Mouse (Mus musculus) urinary bladder, adult 2 months (tissue): ENCODE data around the gene Slc4a2. TPM values are rescaled to one million over a fixed set of nuclear protein-coding genes. Genes with fewer than 3 reads are reported as not detected.
"Not testable (repeated sequence)": the region's sequence is repeated elsewhere in the genome, so short reads cannot be mapped to it uniquely, and the experiment has no call there.

ENCODE experiments used
- DNase-seq: peaks from one replicate; pipeline ENCODE4 v3.0.0; 2022; ENCODE audit warnings: low spot score
- polyA plus RNA-seq: library from polyadenylated mRNA; depleted of rRNA; stranded (reverse); fragments of >200 nt; gene quantifications from 2 replicates; pipeline ENCODE4 v1.2.3, GENCODE M21; 2012

Gene Slc4a2
- polyA plus RNA-seq, 1 experiment, result 61.6 TPM

DNA sequence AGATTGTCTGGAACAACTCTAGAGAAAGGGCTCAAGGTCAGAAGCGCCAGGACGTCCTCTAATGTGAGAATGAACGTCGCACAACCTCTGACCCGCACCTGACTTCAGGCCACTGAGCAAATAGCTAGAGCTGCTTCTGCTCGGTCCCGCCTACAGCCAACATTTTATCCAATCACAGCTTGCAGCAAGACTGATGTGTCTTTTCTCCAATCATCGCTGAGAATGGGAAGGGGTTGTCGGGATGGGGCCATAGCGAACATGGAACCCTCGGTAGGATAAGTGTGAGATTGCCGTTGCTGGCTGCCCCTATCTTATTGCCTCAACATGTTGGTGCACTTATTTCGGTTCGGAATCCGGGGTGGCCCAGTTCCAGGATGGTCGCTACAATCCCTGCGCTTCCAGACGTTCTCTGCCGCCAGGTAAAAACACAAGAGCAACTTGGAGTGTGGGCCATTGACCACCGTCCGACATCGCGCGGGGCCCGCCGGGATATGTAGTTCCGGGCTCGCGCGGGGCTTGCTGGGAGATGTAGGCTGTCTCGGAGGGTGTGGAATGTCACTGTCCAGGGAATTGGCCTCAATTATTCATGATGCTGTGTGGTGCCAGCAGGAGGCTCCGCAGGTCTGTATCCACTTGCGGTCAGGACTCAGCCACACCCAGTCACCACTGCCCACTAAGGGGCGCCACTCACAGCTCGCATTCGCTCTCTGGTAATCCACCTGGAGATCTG, 29.3 kb upstream of the Slc4a2 start:
- DNase-seq, result peak; percentile 82

DNA sequence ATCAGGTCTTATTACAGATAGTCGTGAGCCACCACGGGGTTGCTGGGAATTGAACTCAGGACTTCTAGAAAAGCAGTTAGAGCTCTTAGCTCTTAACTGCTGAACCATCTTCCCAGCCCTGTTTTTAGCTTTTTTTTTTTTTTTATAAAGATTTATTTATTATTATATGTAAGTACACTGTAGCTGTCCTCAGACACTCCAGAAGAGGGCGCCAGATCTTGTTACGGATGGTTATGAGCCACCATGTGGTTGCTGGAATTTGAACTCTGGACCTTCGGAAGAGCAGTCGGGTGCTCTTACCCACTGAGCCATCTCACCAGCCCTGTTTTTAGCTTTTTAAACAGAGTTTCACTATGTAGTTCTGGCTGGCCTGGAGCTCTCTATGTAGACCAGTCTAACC, 27.4 kb upstream of the Slc4a2 start:
- DNase-seq, result not testable (repeated sequence)

- no peak for DNase-seq
Observed at GRCm38 (mm10) chr5:24399686-24400085, 24.0 kb upstream of the Slc4a2 start.

- DNase-seq, result no peak
Observed at GRCm38 (mm10) chr5:24400362-24400761, 23.3 kb upstream of the Slc4a2 start.

GRCm38 (mm10) chr5:24400911-24401605, 22.6 kb upstream of the Slc4a2 start:
- DNase-seq, result no peak

GRCm38 (mm10) chr5:24401969-24402368, 21.7 kb upstream of the Slc4a2 start:
- no peak for DNase-seq

GRCm38 (mm10) chr5:24404594-24405360, 18.9 kb upstream of the Slc4a2 start:
- no peak for DNase-seq

- DNase-seq, result no peak
Observed at GRCm38 (mm10) chr5:24405389-24405876, 18.2 kb upstream of the Slc4a2 start.

DNA sequence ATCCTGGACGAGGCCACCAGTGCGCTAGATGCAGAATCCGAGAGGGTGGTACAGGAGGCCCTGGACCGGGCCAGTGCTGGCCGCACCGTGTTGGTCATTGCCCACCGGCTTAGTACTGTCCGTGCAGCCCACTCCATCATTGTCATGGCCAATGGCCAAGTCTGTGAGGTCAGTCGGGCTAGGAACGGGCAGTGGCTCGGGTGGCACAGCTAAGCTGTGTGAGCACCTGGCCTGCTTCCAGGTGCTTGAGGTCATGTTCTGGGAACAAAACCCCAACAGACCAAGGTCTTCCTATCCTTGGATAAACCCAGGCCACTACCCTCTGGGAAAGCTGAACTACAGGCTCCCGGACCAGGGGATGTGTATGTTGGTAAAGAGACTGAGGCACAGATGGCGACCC, 15.0 kb upstream of the Slc4a2 start:
- no peak for DNase-seq

GRCm38 (mm10) chr5:24409466-24409865, 14.2 kb upstream of the Slc4a2 start:
- no peak for DNase-seq

DNA sequence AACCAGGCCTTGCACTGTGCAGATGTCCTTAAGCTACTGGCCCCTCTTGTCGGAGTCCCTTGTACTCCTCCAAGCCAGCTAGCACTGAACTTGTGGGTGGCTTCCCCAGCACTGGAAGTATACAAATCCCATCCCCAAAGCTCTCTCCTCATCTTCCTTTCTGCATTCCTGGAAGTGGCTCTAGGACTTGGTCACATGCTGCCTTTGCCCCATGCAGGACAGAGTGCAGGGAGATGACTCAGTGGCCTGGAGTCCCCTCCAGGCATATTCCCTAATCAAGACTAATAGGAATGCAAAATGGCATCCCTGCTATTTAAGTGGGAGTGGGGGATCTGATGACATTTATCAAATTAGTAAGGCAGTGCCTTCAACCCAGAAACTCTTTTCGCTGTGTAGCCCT, 11.6 kb upstream of the Slc4a2 start:
- DNase-seq, result no peak

GRCm38 (mm10) chr5:24413042-24413693, 10.5 kb upstream of the Slc4a2 start, which contains the start of gene Asic3:
Asic3 (plus strand) TSS chr5:24413392.
- DNase-seq, result no peak

DNA sequence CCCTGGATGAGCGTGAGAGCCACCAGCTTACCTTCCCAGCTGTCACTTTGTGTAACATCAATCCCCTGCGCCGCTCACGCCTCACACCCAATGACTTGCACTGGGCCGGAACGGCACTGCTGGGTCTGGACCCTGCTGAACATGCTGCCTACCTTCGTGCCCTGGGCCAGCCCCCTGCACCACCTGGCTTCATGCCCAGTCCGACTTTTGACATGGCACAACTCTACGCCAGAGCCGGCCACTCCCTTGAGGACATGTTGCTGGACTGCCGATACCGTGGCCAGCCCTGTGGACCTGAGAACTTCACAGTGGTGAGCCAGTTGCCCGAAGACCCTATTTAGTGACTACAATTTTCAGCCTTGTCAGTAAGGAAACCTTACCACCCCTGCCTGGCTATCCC, 9.7 kb upstream of the Slc4a2 start:
- no peak for DNase-seq

DNA sequence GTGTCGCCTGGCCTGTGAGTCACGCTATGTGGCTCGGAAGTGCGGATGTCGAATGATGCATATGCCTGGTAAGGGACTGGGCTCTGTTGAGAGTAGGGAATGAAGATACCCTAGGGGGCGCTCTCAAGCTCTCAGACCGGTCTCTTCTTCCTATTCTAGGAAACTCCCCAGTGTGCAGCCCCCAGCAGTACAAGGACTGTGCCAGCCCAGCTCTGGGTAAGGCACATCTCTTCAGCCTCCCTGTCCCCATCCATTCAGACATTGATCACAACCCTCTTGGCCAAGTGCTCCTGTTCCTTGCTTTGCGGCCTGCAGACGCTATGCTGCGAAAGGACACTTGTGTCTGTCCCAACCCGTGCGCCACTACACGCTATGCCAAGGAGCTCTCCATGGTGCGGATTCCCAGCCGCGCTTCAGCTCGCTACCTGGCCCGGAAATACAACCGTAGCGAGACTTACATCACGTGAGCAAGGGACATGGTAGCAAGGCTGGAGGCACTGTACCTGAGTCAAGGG, 7.4 kb upstream of the Slc4a2 start:
- no peak for DNase-seq

- no peak for DNase-seq
Observed at GRCm38 (mm10) chr5:24417587-24417986, 6.0 kb upstream of the Slc4a2 start.

DNA sequence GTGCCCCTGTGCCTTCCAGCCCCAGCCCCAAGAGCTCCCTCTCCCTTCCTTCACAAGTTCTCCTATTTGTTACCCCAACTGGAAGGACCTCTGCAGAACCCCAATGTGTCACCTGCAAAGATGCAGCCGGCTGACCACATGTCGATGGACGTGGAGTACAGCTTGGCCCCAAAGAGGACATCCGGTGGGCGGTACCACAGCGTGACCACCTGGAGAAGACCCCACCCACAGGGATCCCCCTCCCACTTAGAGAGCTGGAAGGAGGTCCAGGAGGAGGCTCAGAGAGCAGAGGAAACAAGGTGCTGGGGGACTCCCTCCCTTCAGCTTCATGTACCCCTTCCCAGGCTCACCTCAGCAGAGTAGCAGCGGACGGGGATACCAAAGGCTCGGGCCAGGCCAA, 3.3 kb upstream of the Slc4a2 start:
- DNase-seq, result no peak

DNA sequence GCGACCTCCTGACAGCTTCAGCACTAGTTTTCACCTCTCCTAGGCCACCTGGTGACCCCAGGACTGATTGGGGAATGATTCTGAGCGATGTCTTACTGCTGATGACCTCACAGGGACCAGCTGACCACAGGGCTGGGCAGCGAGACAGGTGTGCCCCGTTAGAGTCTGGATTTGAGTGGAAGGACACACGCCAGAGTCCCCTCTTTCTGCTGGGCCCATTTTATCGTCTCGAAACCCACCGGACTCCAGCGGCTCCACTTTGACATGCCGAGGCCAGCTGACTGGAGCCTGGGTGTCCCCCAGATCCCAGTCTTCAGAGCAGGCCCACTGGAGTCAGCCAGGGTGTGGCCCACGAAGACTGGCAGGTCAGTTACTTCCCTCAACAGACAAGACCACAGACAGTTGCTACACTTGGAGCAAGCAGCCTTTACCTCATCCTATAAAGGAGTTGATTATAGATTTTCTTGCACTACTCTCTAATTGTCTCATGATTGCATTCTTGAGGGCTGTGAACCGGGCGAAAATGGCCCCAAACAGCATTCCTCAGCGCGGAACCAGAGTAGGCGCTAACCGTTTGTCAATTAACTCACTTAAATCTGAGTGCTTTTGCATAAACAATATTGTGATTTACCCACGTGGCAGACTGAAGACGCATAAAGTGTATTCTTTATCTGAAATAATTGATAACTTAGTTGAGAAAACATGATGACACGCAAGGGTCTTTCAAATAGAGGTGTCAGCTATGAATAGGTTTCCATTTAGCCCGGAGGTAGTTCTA, 556 bp downstream of the Slc4a2 start:
- no peak for DNase-seq

GRCm38 (mm10) chr5:24424861-24425411, 1.3 kb downstream of the Slc4a2 start:
- DNase-seq, result peak; percentile 65

DNA sequence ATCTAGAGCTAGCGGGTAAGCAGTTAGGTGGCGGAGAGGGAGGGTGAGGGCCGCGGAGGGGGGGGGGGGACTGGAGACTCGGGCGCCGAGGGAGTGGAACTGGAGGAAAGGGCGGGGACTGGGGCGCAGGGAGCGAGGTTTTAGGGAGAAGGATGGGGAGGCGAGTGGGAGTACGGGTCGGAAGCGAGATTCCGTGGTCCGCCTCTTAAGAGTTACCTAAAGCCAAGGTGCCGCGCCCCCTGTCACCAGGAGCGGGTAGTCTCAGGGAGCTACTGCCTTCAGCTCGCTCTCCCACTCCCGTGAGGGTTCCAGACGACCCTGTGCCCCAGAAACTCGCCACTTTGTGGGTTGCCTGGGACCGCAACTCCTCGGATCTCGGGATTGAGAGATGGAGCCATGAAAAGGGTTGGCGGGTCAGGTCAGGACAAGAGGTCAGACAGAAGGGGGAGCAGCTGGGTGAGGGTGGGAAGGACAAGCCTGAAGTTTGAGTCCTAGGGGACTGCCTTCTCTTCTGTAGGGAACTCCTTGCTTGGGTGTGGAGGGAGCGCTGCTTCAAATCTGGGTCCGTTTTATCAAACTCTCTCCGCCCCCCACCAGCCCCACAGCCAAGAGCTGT, 1.9 kb downstream of the Slc4a2 start:
- no peak for DNase-seq

DNA sequence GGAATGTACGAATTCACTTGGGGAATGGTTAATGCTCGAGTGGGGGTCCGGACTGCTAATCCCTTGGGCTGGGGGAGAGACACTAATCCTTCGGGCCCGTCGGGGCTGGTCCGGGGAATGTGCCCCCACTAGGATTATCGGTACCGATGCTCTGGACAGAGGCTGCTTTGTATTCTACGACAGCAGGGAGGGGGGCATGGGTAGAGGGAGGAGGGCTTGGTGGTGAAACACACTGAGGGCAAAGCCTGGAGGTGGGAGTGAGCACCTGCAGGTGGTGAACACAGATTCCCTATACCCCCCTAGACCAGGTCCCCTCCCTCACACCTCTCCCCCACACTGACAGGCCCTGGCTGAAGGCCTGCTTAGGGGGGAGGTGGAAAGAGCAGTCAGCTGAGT, 2.4 kb downstream of the Slc4a2 start:
- DNase-seq, result no peak
